Mouse (Mus musculus): ENCODE results near the gene Palm2. TPM values are rescaled to one million over a fixed set of nuclear protein-coding genes. Genes with fewer than 3 reads are reported as not detected.

Gene Palm2
- polyA plus RNA-seq, 1 experiment: not detected

- no peak for TF ChIP-seq CTCF (IDR thresholded peaks at IDR 0.05; ENCODE audit: control insufficient read depth, insufficient read depth, low read length)
- no peak for TF ChIP-seq POLR2A (IDR thresholded peaks at IDR 0.05; ENCODE audit: borderline replicate concordance, control insufficient read depth, low read depth, low read length)
- WGBS: 69% methylated on average over 2 of the region's 2 CpGs
- Histone ChIP-seq H3K27ac (ENCODE audit: control insufficient read depth, insufficient read depth, low read depth, low read length, poor library complexity) (no peak overlapping the region), H3K4me3 (replicated peaks; ENCODE audit: control insufficient read depth, low read depth, low read length) (no peak overlapping the region), H3K4me1 (ENCODE audit: control insufficient read depth, insufficient read depth, low read length) (peaks cover 2% of the 10 kb centered on the region; the same call in 1 of the 2 replicates)
These were observed 289.6 kb downstream of the Palm2 start for GRCm38 (mm10) chr4:57723659-57724058.

- TF ChIP-seq POLR2A (IDR thresholded peaks at IDR 0.05; ENCODE audit: borderline replicate concordance, control insufficient read depth, low read depth, low read length) (no peak), CTCF (IDR thresholded peaks at IDR 0.05; ENCODE audit: control insufficient read depth, insufficient read depth, low read length) (no peak)
- H3K4me1 ChIP-seq (ENCODE audit: control insufficient read depth, insufficient read depth, low read length): peaks cover 2% of the 10 kb centered on the region; the same call in 1 of the 2 replicates
- H3K4me3 ChIP-seq (replicated peaks; ENCODE audit: control insufficient read depth, low read depth, low read length): no peak overlapping the region
- 3% methylated on average over 1 of the region's 1 CpGs for WGBS
- no peak overlapping the region for H3K27ac ChIP-seq (ENCODE audit: control insufficient read depth, insufficient read depth, low read depth, low read length, poor library complexity)
These were observed 291.5 kb downstream of the Palm2 start for GRCm38 (mm10) chr4:57725569-57725968.

- no peak overlapping the region for H3K27ac ChIP-seq (ENCODE audit: control insufficient read depth, insufficient read depth, low read depth, low read length, poor library complexity)
- 75% methylated on average over 4 of the region's 4 CpGs for WGBS
- no peak overlapping the region for H3K4me3 ChIP-seq (replicated peaks; ENCODE audit: control insufficient read depth, low read depth, low read length)
- H3K4me1 ChIP-seq (ENCODE audit: control insufficient read depth, insufficient read depth, low read length): peaks cover 3% of the 10 kb centered on the region; the same call in 1 of the 2 replicates
- no peak for TF ChIP-seq CTCF (IDR thresholded peaks at IDR 0.05; ENCODE audit: control insufficient read depth, insufficient read depth, low read length)
These were observed 294.6 kb downstream of the Palm2 start for GRCm38 (mm10) chr4:57728611-57729183.

GRCm38 (mm10) chr4:57730047-57730446 lies 296.0 kb downstream of the Palm2 start:
- Histone ChIP-seq H3K4me1 (ENCODE audit: control insufficient read depth, insufficient read depth, low read length) (peaks cover 3% of the 10 kb centered on the region; the same call in 1 of the 2 replicates), H3K27ac (ENCODE audit: control insufficient read depth, insufficient read depth, low read depth, low read length, poor library complexity) (no peak overlapping the region), H3K4me3 (replicated peaks; ENCODE audit: control insufficient read depth, low read depth, low read length) (no peak overlapping the region)
- no peak for TF ChIP-seq POLR2A (IDR thresholded peaks at IDR 0.05; ENCODE audit: borderline replicate concordance, control insufficient read depth, low read depth, low read length)
- no peak for TF ChIP-seq CTCF (IDR thresholded peaks at IDR 0.05; ENCODE audit: control insufficient read depth, insufficient read depth, low read length)
- 88% methylated on average over 6 of the region's 6 CpGs for WGBS

- 55% methylated on average over 11 of the region's 11 CpGs for WGBS
- TF ChIP-seq POLR2A (IDR thresholded peaks at IDR 0.05; ENCODE audit: borderline replicate concordance, control insufficient read depth, low read depth, low read length) (no peak), CTCF (IDR thresholded peaks at IDR 0.05; ENCODE audit: control insufficient read depth, insufficient read depth, low read length) (no peak)
- Histone ChIP-seq H3K4me3 (replicated peaks; ENCODE audit: control insufficient read depth, low read depth, low read length) (no peak overlapping the region), H3K4me1 (ENCODE audit: control insufficient read depth, insufficient read depth, low read length) (peaks cover 3% of the 10 kb centered on the region; the same call in 1 of the 2 replicates), H3K27ac (ENCODE audit: control insufficient read depth, insufficient read depth, low read depth, low read length, poor library complexity) (no peak overlapping the region)
These were observed 297.0 kb downstream of the Palm2 start for GRCm38 (mm10) chr4:57730801-57731598.

GRCm38 (mm10) chr4:57732351-57732750 lies 298.3 kb downstream of the Palm2 start:
- Histone ChIP-seq H3K4me1 (ENCODE audit: control insufficient read depth, insufficient read depth, low read length) (peaks cover 1% of the 10 kb centered on the region; the same call in 1 of the 2 replicates), H3K27ac (ENCODE audit: control insufficient read depth, insufficient read depth, low read depth, low read length, poor library complexity) (no peak overlapping the region), H3K4me3 (replicated peaks; ENCODE audit: control insufficient read depth, low read depth, low read length) (no peak overlapping the region)
- 87% methylated on average over 5 of the region's 5 CpGs for WGBS
- no peak for TF ChIP-seq CTCF (IDR thresholded peaks at IDR 0.05; ENCODE audit: control insufficient read depth, insufficient read depth, low read length)
- no peak for TF ChIP-seq POLR2A (IDR thresholded peaks at IDR 0.05; ENCODE audit: borderline replicate concordance, control insufficient read depth, low read depth, low read length)

GRCm38 (mm10) chr4:57733445-57733844 lies 299.4 kb downstream of the Palm2 start:
- TF ChIP-seq CTCF (IDR thresholded peaks at IDR 0.05; ENCODE audit: control insufficient read depth, insufficient read depth, low read length) (no peak), POLR2A (IDR thresholded peaks at IDR 0.05; ENCODE audit: borderline replicate concordance, control insufficient read depth, low read depth, low read length) (no peak)
- no peak overlapping the region for H3K27ac ChIP-seq (ENCODE audit: control insufficient read depth, insufficient read depth, low read depth, low read length, poor library complexity)
- 55% methylated on average over 3 of the region's 3 CpGs for WGBS
- peaks cover 1% of the 10 kb centered on the region; the same call in 1 of the 2 replicates for H3K4me1 ChIP-seq (ENCODE audit: control insufficient read depth, insufficient read depth, low read length)
- no peak overlapping the region for H3K4me3 ChIP-seq (replicated peaks; ENCODE audit: control insufficient read depth, low read depth, low read length)

- no peak for TF ChIP-seq POLR2A (IDR thresholded peaks at IDR 0.05; ENCODE audit: borderline replicate concordance, control insufficient read depth, low read depth, low read length)
- TF ChIP-seq CTCF (IDR thresholded peaks at IDR 0.05; ENCODE audit: control insufficient read depth, insufficient read depth, low read length): no peak
- WGBS: 78% methylated on average over 5 of the region's 5 CpGs
- H3K4me3 ChIP-seq (replicated peaks; ENCODE audit: control insufficient read depth, low read depth, low read length): no peak overlapping the region
- no peak overlapping the region for H3K27ac ChIP-seq (ENCODE audit: control insufficient read depth, insufficient read depth, low read depth, low read length, poor library complexity)
- H3K4me1 ChIP-seq (ENCODE audit: control insufficient read depth, insufficient read depth, low read length): peaks cover 1% of the 10 kb centered on the region; the same call in 1 of the 2 replicates
These were observed 301.4 kb downstream of the Palm2 start for GRCm38 (mm10) chr4:57735426-57735825.
